Comparison of ENCODE assay signal across 14 mouse cellular contexts in genomic region chr10:13292026-13292425, GRCm38 (mm10).
"Had no signal": no experiment of that assay in that cellular context is flagged by ENCODE, and none has a peak within 500 bp of the region (broad histone marks: within the 10 kb centered on the region; RNA-seq: fewer than 3 reads in every experiment).

No protein-coding gene starts in this region.

- DNase-seq: kidney, adult 8-10 months; kidney, postnatal 25 days; layer of hippocampus, adult 9-11 months; layer of hippocampus, postnatal 36 days; liver; liver, embryonic 13.5 days; liver, postnatal 0 days; lung, postnatal 14 days; thymus, postnatal 4 days had no signal

- H3K9me3 ChIP-seq: limb, embryonic 12.5 days; liver, embryonic 13.5 days; lung, embryonic 15.5 days; midbrain, embryonic 13.5 days had no signal

- ATAC-seq: liver, postnatal 0 days; midbrain, embryonic 13.5 days had no signal

- H3K36me3 ChIP-seq: liver, embryonic 13.5 days; midbrain, embryonic 13.5 days had no signal

- H3K4me1 ChIP-seq: liver, embryonic 13.5 days had no signal

- H3K27ac ChIP-seq: limb, embryonic 12.5 days; liver, embryonic 13.5 days; lung, embryonic 15.5 days; macrophage; midbrain, embryonic 13.5 days; stomach, postnatal 0 days had no signal

- H3K4me3 ChIP-seq: limb, embryonic 12.5 days; liver, embryonic 13.5 days; lung, embryonic 15.5 days; midbrain, embryonic 13.5 days had no signal

- H3K27me3 ChIP-seq: limb, embryonic 12.5 days; liver, embryonic 13.5 days; lung, embryonic 15.5 days; midbrain, embryonic 13.5 days had no signal

- H3K9ac ChIP-seq: limb, embryonic 12.5 days; liver, embryonic 13.5 days; liver, postnatal 0 days; lung, embryonic 15.5 days; midbrain, embryonic 13.5 days had no signal

- H3K4me2 ChIP-seq: limb, embryonic 12.5 days; liver, embryonic 13.5 days; lung, embryonic 15.5 days; midbrain, embryonic 13.5 days had no signal
